Mouse (Mus musculus) heart, embryonic 15.5 days (tissue): ENCODE data around the gene Csad. TPM values are rescaled to one million over a fixed set of nuclear protein-coding genes. Genes with fewer than 3 reads are reported as not detected.

ENCODE experiments used
- ATAC-seq: fragments of 200-750 bp; cut with Nextera tagmentation; replicated peaks from 2 replicates; pipeline ENCODE4 v1.8.0; 2017; ENCODE audit warnings: low read depth, moderate TSS enrichment; ENCODE audit not compliant: insufficient number of reproducible peaks, insufficient read depth, low FRiP score
- H3K27ac ChIP-seq: fragments of 300-500 bp; sonication (generic); 2 replicates; pipeline ENCODE4 v1.5.1; 2015; ENCODE audit warnings: mild to moderate bottlenecking, inconsistent platforms
- H3K27me3 ChIP-seq: fragments of 300-500 bp; sonication (generic); 2 replicates; pipeline ENCODE4 v1.6.1; 2015; ENCODE audit warnings: inconsistent platforms
- H3K36me3 ChIP-seq: fragments of 300-500 bp; sonication (generic); 2 replicates; pipeline ENCODE4 v1.6.1; 2015; ENCODE audit warnings: mild to moderate bottlenecking, inconsistent platforms
- H3K4me1 ChIP-seq: fragments of 300-500 bp; sonication (generic); replicated peaks from 2 replicates; pipeline ENCODE4 v1.6.1; 2015; ENCODE audit warnings: inconsistent platforms
- H3K4me2 ChIP-seq: fragments of 300-500 bp; sonication (generic); 2 replicates; pipeline ENCODE4 v1.6.1; 2015; ENCODE audit warnings: inconsistent platforms, mild to moderate bottlenecking, moderate library complexity
- H3K4me3 ChIP-seq: fragments of 300-500 bp; sonication (generic); 2 replicates; pipeline ENCODE4 v1.5.1; 2015; ENCODE audit warnings: mild to moderate bottlenecking, inconsistent platforms
- H3K9ac ChIP-seq: fragments of 300-500 bp; sonication (generic); 2 replicates; pipeline ENCODE4 v1.6.1; 2015; ENCODE audit warnings: mild to moderate bottlenecking, inconsistent platforms
- H3K9me3 ChIP-seq: fragments of 300-500 bp; sonication (generic); replicated peaks from 2 replicates; pipeline ENCODE4 v1.6.1; 2016; ENCODE audit warnings: inconsistent platforms
- WGBS: fragments of 180-500 bp; shearing (Covaris S2); methylation state at CpG from one replicate; pipeline ENCODE4 v1.1.7; 2015; ENCODE audit warnings: mixed read lengths; 5-methylcytosine and 5-hydroxymethylcytosine counted together
- polyA plus RNA-seq: library from polyadenylated mRNA; unstranded; fragments of >200 nt; fragmentation: Nextera tagmentation; extraction: Ambion mirVana; gene quantifications from 2 replicates; pipeline ENCODE4 v1.2.1, GENCODE M21; 2015

Csad gene
- polyA plus RNA-seq, 1 experiment from 2014 or later = 31.1 TPM

- no peaks in the 10 kb centered on the region for H3K36me3 ChIP-seq
- 84% methylated on average over 4 of the region's 4 CpGs for WGBS
- no peaks in the 10 kb centered on the region for H3K9me3 ChIP-seq
- no peak overlapping the region for H3K4me2 ChIP-seq
- no peak for ATAC-seq
- H3K9ac ChIP-seq = no peak overlapping the region
- H3K27me3 ChIP-seq = no peaks in the 10 kb centered on the region
- H3K4me3 ChIP-seq = no peak overlapping the region
- H3K27ac ChIP-seq = no peak overlapping the region
- H3K4me1 ChIP-seq = no peaks in the 10 kb centered on the region
Measured at GRCm38 (mm10) chr15:102193652-102194051, 10.9 kb downstream of the Csad start.

GRCm38 (mm10) chr15:102192820-102193386 is 11.6 kb downstream of the Csad start:
- 42% methylated on average over 5 of the region's 5 CpGs for WGBS
- no peak for ATAC-seq
- H3K27ac ChIP-seq = no peak overlapping the region

GRCm38 (mm10) chr15:102192271-102192812 is 12.2 kb downstream of the Csad start:
- ATAC-seq = no peak; the same call in 1 of the 2 replicates
- Histone ChIP-seq H3K27me3 (no peaks in the 10 kb centered on the region), H3K9me3 (no peaks in the 10 kb centered on the region), H3K27ac (no peak overlapping the region), H3K4me3 (no peak overlapping the region), H3K4me2 (no peak overlapping the region), H3K9ac (no peak overlapping the region), H3K4me1 (peaks cover 2% of the 10 kb centered on the region; the same call in 1 of the 2 replicates), H3K36me3 (no peaks in the 10 kb centered on the region)
- WGBS = 57% methylated on average over 7 of the region's 7 CpGs

More at GRCm38 (mm10) chr15:102192820-102193386, 11.6 kb downstream of the Csad start:
- no peak overlapping the region for H3K4me3 ChIP-seq
- H3K4me1 ChIP-seq = peaks cover 2% of the 10 kb centered on the region; the same call in 1 of the 2 replicates
- H3K27me3 ChIP-seq = no peaks in the 10 kb centered on the region
- no peak overlapping the region for H3K9ac ChIP-seq
- H3K36me3 ChIP-seq = no peaks in the 10 kb centered on the region
- no peaks in the 10 kb centered on the region for H3K9me3 ChIP-seq
- no peak overlapping the region for H3K4me2 ChIP-seq

- H3K27ac ChIP-seq = no peak overlapping the region
- H3K9ac ChIP-seq = no peak overlapping the region
- H3K4me2 ChIP-seq = no peak overlapping the region
- no peak for ATAC-seq
- no peaks in the 10 kb centered on the region for H3K27me3 ChIP-seq
- no peaks in the 10 kb centered on the region for H3K36me3 ChIP-seq
- no peak overlapping the region for H3K4me3 ChIP-seq
- no peaks in the 10 kb centered on the region for H3K9me3 ChIP-seq
- 70% methylated on average over 7 of the region's 7 CpGs for WGBS
- peaks cover 2% of the 10 kb centered on the region; the same call in 1 of the 2 replicates for H3K4me1 ChIP-seq
Measured at GRCm38 (mm10) chr15:102191699-102192098, 12.8 kb downstream of the Csad start.

GRCm38 (mm10) chr15:102188883-102189282 is 15.6 kb downstream of the Csad start:
- ATAC-seq = no peak

GRCm38 (mm10) chr15:102188096-102188495 is 16.4 kb downstream of the Csad start:
- Histone ChIP-seq H3K36me3 (peaks cover 11% of the 10 kb centered on the region; the same call in 1 of the 2 replicates), H3K27me3 (no peaks in the 10 kb centered on the region), H3K4me3 (no peak overlapping the region), H3K9me3 (no peaks in the 10 kb centered on the region), H3K9ac (no peak overlapping the region), H3K27ac (no peak overlapping the region), H3K4me2 (no peak overlapping the region), H3K4me1 (peaks cover 2% of the 10 kb centered on the region; the same call in 1 of the 2 replicates)
- ATAC-seq = no peak
- WGBS = 74% methylated on average over 10 of the region's 10 CpGs

More at GRCm38 (mm10) chr15:102188883-102189282, 15.6 kb downstream of the Csad start:
- 67% methylated on average over 6 of the region's 6 CpGs for WGBS
- no peak overlapping the region for H3K27ac ChIP-seq
- H3K9me3 ChIP-seq = no peaks in the 10 kb centered on the region
- no peak overlapping the region for H3K9ac ChIP-seq
- H3K27me3 ChIP-seq = no peaks in the 10 kb centered on the region
- H3K4me1 ChIP-seq = peaks cover 2% of the 10 kb centered on the region; the same call in 1 of the 2 replicates
- no peak overlapping the region for H3K4me3 ChIP-seq
- peaks cover 10% of the 10 kb centered on the region; the same call in 1 of the 2 replicates for H3K36me3 ChIP-seq
- no peak overlapping the region for H3K4me2 ChIP-seq

GRCm38 (mm10) chr15:102186239-102186638 is 18.3 kb downstream of the Csad start:
- H3K9me3 ChIP-seq = no peaks in the 10 kb centered on the region
- peaks cover 2% of the 10 kb centered on the region; the same call in 1 of the 2 replicates for H3K4me1 ChIP-seq
- H3K9ac ChIP-seq = no peak overlapping the region
- H3K27ac ChIP-seq = no peak overlapping the region
- 83% methylated on average over 11 of the region's 11 CpGs for WGBS
- H3K4me2 ChIP-seq = no peak overlapping the region
- H3K4me3 ChIP-seq = no peak overlapping the region
- H3K27me3 ChIP-seq = no peaks in the 10 kb centered on the region
- peaks cover 15% of the 10 kb centered on the region; the same call in 1 of the 2 replicates for H3K36me3 ChIP-seq
- ATAC-seq = no peak

GRCm38 (mm10) chr15:102183076-102183475 is 21.4 kb downstream of the Csad start:
- no peak overlapping the region for H3K4me2 ChIP-seq
- H3K9ac ChIP-seq = no peak overlapping the region
- no peak overlapping the region for H3K27ac ChIP-seq
- ATAC-seq = no peak
- H3K4me1 ChIP-seq = no peaks in the 10 kb centered on the region; the same call in 1 of the 2 replicates
- peaks cover 19% of the 10 kb centered on the region; the same call in 1 of the 2 replicates for H3K36me3 ChIP-seq
- H3K27me3 ChIP-seq = no peaks in the 10 kb centered on the region
- H3K9me3 ChIP-seq = no peaks in the 10 kb centered on the region
- WGBS = 74% methylated on average over 3 of the region's 3 CpGs
- H3K4me3 ChIP-seq = no peak overlapping the region

- Histone ChIP-seq H3K9ac (no peak overlapping the region), H3K4me1 (no peaks in the 10 kb centered on the region), H3K27me3 (no peaks in the 10 kb centered on the region), H3K4me2 (no peak overlapping the region), H3K4me3 (no peak overlapping the region), H3K9me3 (no peaks in the 10 kb centered on the region), H3K27ac (no peak overlapping the region), H3K36me3 (peaks cover 15% of the 10 kb centered on the region; the same call in 1 of the 2 replicates)
- WGBS = 90% methylated on average over 14 of the region's 14 CpGs
- ATAC-seq = no peak
Measured at GRCm38 (mm10) chr15:102179924-102180323, 24.6 kb downstream of the Csad start.

GRCm38 (mm10) chr15:102179106-102179505 is 25.4 kb downstream of the Csad start:
- Histone ChIP-seq H3K4me3 (no peak overlapping the region), H3K27me3 (no peaks in the 10 kb centered on the region), H3K27ac (no peak overlapping the region), H3K9ac (no peak overlapping the region), H3K4me1 (no peaks in the 10 kb centered on the region), H3K4me2 (no peak overlapping the region), H3K36me3 (peaks cover 15% of the 10 kb centered on the region; the same call in 1 of the 2 replicates), H3K9me3 (peaks cover 4% of the 10 kb centered on the region; the same call in 1 of the 2 replicates)
- ATAC-seq = no peak
- 79% methylated on average over 9 of the region's 9 CpGs for WGBS

GRCm38 (mm10) chr15:102178279-102178678 is 26.2 kb downstream of the Csad start:
- H3K4me1 ChIP-seq = no peaks in the 10 kb centered on the region
- no peaks in the 10 kb centered on the region for H3K27me3 ChIP-seq
- peaks cover 12% of the 10 kb centered on the region; the same call in 1 of the 2 replicates for H3K36me3 ChIP-seq
- no peak for ATAC-seq
- no peak overlapping the region for H3K9ac ChIP-seq
- H3K4me2 ChIP-seq = no peak overlapping the region
- no peak overlapping the region for H3K4me3 ChIP-seq
- 16% methylated on average over 6 of the region's 6 CpGs for WGBS
- peaks cover 4% of the 10 kb centered on the region; the same call in 1 of the 2 replicates for H3K9me3 ChIP-seq
- H3K27ac ChIP-seq = no peak overlapping the region
